Mouse (Mus musculus) adrenal gland (tissue): ENCODE measurements around the gene Calm5.

ENCODE experiments used
- intact Hi-C: fragments of 180-260 bp; cut with DNase I; formaldehyde crosslinking; loops from one replicate; pipeline ENCODE4 v1.15.1; 2025

The Calm5 gene

DNA sequence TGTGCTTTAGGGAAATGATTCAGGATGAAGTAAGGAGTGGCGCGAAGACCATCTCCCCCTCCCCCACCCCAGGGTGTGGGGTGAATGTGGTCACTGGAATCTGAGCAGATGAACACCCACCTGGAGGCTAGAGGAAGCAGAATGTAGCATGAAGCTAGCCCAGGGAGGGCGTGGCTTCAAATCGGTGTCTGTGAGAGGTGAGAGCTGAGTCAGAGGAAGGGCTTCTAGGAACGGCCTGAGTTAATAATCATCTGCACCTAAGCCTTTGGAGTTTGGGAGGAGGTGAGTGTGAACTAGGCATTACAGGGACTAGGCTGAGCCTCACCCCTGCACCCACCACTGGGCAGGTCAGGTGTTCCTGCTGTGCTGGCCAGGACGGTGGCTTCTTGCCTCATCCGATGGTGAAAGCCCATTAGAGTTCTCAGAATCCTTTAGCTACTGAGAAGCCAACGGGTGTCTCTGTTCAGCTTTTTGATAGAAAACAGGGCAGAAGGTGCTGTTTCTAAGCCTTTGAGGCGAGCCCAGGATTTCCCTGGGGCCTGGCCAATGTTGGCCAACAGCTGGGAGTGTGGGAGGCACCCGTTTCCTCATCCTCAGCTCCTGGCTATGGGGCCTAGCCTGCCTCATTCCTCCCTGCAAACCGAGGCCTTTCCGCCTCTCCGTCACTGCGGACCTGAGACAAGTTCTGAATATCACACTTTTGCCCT is 11.8 kb downstream of the Calm5 start:
- intact Hi-C loops = loop anchor here (5.0 kb wide), 1 partner anchor 44 kb away; no protein-coding TSS in a partner anchor

DNA sequence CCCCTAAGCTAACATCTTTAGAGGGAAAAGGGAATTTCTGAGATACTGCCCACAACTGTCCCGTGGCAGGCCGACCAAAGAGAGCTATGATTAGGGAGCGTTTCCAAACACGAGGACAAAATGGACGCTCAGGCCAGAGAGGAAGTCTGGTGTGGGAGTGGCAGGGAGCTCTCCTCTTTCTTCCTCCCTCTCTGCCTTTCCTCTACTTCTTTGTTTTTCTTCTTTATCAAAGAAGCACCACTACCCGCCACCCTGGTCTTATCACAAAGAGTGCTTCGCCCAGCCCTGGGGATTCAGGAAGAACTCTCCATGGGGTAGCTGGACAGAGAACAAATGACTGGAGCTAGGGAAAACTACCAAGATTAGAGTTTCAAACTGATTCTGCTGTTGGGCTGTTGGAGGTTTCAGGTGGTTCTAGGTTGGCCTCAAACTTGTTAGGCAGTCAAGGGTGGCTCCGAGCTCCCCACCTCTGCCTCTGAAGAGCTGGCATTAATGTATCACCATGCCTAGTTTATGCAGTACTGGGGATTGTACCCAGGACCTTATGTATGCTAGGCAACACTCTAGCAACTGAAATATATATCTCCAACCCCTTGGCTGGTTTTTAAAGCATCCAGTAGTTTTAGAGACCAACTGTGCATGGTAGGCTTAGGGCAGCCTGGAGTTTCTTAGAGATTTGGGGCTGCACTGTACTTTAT is 12.5 kb downstream of the Calm5 start:
- intact Hi-C loops = loop anchor here (5.0 kb wide), 1 partner anchor 44 kb away; no protein-coding TSS in a partner anchor

DNA sequence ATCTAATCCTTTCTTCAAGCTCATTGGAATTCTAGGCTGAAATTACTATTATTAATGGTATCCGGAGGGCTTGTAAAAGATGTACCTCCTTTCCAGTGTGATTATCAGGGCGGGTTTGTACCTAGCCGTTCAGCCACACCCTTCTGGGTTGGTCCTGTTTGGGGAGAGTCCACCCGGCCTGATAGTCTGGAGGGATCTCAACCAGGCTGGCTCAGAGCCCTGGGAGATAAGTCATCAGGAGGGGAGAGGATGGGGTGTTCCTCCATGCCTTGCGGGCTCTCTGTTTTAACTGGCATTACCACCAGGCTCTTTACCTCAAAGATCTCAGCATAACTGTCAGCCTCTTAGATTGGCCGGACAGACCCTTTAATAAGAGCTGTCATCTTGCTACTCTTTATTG is 13.2 kb downstream of the Calm5 start:
- intact Hi-C loops = loop anchor here (5.0 kb wide), 1 partner anchor 45 kb away; no protein-coding TSS in a partner anchor

DNA sequence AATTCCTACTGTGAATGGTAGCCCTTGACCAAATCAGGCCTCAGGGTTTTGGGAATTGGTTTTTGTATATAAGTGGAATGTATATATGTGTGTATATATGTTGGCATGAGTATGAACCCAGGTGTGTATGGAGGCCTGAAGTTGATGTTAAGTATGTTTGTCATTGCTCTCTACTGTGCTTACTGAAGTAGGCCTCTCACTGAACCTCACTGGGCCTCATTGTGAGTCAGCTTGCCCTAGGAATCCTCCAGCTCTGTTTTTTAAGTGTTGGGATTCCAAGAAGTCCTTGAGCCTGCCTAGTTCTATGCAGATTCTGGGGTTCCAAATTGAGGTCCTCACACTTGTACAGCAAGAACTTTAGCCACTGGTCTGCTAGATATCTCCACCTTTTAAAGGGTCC is 15.9 kb downstream of the Calm5 start:
- intact Hi-C loops = loop anchor here (5.0 kb wide), 1 partner anchor 48 kb away; no protein-coding TSS in a partner anchor

DNA sequence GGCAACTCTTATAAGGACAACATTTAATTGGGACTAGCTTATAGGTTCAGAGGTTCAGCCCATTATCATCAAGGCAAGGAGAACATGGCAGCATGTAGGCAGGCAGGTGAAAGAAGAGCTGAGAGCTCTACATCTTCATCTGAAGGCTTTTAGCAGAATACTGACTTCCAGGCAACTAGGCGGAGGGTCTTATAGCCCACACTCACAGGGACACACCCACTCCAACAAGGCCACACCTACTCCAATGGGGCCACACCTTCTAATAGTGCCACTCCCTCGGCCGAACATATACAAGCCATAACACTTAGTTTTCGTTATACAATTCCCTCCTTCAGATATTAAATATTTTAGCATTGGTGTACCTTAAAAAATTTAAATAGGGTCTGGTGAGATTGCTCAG is 18.9 kb downstream of the Calm5 start:
- intact Hi-C loops = no loop called here

DNA sequence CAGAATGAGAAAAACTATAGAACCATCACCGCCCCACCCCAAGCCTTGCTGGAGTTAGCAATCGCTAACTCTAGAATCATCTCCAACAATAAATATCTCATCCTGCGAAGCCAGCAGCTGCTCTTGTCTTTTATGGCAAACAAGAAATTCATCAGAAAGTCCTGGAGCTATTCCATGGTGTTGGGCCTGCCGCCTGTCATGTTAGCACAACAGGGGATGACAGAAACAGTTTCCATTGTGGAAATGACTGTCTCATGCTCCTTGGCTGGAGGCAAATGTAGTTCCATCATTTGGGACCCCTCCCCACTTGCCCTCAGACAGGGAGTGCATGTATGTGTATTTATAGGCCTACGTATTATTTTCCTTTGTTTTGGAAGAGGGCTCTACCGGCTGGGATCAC is 22.5 kb downstream of the Calm5 start:
- intact Hi-C loops = no loop called here

DNA sequence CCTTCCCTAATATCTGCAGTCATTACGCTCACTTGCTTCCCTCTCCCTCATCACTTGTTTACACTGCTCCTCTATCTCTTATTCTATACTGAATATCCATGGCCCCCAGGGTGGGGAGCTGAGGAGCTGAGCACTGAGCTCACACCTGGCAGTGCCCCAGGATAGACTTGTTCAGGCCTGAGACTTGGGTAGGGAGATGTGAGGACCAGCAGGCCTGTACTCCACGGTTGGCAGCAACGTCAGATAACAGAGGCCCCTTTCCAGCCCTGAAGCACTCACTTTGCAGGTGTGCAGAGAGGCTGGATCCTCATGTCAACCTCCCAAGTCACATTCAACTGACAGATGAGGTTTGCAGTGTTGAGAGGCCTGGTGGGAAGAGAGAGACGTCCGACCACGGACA is 23.2 kb downstream of the Calm5 start:
- intact Hi-C loops = no loop called here

DNA sequence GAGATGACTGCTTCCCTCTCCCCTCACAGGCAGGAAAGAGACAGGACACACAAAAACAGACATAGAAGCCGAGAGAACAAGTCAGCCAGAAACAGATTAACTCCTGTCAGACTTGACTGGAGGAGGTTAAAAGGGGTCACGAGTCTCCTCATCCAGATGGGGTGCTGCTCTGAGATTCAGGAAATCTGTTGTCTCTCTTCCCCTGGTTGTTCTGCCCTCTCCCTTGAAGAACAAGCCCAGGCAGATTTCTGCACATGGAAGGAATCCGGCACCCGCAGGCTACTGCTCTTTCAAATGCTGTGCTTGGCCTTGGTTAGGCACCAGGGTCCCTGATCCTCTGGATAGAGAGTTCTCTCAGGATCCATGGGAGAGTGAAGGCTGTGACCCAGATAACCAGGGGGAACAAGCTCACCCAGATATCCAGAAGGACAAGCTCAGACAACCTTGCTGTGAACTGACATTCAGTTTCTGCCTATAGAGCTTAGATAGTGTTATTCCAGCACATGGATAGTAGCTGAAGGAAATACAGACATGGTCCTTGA is 23.8 kb downstream of the Calm5 start:
- intact Hi-C loops = no loop called here

DNA sequence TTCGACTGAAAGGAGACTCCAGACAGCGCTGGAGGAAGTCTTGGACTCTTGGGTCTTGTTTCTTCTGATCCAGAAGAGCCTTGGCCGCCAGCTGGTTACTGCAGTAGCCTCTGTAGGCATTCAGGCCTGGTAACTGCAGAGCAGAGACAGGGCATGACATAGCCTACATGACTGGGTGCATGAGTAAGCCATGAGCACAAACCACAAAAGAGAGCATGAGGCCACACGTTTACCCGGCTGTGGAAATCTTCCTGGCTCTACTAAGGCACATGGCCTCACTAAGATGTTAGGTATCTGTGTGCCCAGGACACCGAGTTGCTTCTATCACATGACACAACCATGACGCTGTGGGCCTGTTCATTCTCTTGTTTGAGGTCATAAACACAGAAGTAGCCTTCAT is 32.7 kb downstream of the Calm5 start:
- intact Hi-C loops = no loop called here

DNA sequence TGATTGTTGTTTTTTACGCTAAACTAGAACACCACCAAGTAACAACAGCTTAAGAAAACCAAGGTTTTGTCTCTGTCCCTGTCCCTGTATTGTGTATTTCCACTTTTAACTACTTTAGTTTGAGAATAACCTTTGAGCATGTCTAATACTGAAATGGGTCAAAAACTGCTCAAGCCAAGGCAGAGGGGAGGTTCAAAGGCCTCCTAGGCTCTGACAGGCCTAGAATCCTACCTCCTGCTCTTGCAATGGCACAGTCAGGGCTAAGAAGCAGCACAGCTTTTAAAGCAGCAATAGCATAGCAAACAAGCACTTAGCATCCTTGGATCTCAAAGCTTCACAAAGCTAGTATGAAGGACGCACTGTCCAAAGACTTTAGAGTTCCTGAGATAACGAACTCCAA is 35.1 kb downstream of the Calm5 start:
- intact Hi-C loops = no loop called here

DNA sequence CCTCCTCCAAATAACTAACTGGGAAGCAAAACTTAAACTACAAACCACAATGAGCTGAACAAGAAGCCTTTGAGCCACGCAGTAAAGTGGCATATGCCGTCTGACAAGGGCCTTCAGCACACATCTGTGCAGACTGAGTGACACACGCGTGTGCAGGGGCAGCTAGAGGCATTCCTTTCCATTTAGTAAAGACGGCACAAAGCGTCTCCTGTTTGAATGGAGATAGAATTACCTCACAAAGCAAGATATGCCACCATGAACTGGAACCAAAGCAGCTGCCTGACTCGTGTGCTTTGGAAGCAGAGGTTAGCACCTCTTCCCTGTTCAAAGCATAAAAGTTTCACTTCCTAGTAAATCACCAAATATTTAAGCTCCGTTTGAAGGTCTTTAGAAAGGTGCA is 36.1 kb downstream of the Calm5 start:
- intact Hi-C loops = loop anchor here (5.0 to 10.0 kb wide), 2 partner anchors 115 to 143 kb away; no protein-coding TSS in a partner anchor

DNA sequence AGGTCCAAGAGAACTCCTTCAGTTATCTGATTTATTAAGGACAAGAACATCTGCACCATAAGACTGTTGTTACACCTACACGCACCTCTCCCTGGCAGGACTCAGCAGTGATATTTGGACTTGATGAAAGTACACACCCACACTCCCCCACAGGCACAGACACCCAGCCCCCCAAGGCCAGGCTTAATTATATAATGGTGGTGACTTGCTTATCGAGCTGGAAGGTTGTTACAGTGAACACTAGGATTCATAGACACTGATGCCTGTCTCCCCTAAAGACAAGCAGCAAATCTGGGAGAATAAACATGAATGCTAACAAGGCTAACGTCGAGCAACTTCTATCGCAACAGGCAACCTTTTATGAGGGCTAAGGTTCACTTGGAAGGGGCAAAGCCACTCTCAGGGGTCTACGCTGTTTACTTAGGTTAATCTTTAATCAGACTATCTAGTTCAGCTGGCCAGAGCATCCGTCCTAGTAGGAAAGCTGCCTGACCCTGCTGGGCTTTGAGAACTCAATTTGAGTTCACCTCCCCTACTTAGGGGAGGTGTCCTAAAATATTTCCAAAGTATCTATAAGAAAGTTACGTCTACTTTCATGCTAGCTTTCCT is 37.6 kb downstream of the Calm5 start:
- intact Hi-C loops = loop anchor here (5.0 to 10.0 kb wide), 2 partner anchors 117 to 144 kb away; no protein-coding TSS in a partner anchor

DNA sequence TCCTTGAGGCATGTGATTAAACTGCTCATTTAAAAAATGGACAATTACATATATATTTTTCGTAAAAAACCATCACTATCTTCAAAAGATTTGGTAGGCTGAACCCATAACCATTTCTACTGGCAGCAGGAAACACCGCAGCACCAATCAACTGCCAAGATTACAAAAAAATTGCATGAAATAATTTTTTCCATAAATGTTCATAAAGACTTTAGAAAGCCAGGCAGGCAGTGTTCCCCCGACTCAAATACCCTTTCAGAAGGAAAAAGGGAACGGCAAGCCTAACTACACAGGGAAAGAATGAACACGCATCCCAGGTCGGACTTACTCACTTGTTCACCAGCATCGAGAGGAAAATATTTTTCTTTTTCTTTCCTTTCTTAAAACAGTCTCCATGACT is 38.6 kb downstream of the Calm5 start:
- intact Hi-C loops = loop anchor here (5.0 to 10.0 kb wide), 2 partner anchors 118 to 145 kb away; no protein-coding TSS in a partner anchor

DNA sequence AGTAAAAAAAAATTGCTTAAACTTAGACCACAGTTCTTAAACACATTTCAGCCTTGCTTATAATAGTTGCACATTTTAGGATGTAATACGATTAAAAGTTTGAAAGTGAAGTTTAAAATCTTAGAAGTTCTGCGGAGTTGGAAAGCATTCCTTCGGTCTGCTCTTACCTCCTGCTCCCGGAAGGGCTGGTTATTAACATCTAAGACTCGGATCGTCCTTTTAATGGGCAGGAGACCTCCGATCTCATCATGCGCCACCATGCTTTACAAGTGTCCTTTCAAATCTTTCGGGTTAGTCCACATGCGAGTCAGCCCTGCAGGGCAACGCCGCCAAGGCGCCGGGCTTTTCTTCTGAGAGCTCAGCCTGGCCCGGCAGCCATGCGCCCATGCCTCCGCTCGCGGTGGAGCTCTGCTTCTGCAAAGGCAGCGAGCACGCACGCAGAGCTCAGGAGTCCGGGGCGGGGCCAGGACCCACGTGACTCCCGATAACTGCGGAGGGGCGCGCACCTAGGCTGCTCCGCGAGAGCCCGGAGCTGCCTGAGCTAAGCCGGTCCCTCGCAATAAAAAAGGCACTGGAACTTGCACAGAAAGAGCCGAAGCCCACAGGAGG is 39.3 kb downstream of the Calm5 start:
- intact Hi-C loops = loop anchor here (5.0 to 10.0 kb wide), 2 partner anchors 118 to 146 kb away; no protein-coding TSS in a partner anchor

DNA sequence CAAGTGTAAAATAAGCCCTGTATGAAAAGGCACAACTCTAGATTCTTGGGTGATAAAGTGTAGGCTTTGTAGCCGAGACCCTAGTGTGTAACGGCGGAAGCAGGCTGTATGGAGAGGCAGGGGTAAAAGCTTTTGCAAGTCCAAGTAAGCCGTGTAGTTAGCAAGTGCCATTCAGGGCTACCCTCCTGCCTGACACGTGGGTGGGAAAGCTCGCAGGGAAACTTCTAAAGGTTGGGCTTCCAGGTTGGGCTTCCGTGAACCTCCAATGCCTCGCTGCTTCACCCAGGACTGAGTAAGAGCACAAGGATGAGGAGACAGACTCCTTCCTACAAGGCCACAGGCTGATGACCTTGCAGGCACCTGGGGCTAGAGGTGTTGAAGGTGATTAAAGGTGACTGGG is 40.6 kb downstream of the Calm5 start:
- intact Hi-C loops = loop anchor here (5.0 to 10.0 kb wide), 2 partner anchors 120 to 147 kb away; no protein-coding TSS in a partner anchor

DNA sequence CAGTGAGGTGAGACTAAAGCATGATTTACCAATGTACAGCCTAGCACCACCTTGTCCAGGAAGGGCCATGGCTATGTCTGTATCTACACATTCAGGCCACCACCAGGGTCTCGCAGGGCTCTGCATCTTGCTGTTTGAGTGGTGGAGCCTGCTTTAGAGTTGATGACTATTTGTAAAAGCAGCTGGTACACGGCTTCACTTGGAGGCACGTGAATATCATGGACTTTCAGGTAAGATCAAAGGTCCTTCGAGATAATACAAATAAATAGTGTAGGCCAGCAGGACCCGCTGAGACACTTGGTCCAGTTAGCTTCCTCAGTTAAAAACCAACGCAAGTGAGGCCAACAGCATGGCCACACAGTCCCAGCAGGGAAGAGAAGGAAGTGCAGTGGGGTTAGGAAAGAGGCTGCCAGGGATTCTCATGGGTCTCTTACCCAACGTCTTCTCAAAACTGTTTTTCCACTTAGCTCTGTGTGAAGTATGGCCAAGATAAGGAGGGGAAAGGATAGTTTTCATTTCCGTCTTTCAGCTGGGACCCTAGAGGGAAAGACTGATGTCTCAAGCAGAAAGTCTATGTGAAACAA is 41.5 kb downstream of the Calm5 start:
- intact Hi-C loops = loop anchor here (1.0 to 10.0 kb wide), 4 partner anchors 107 to 488 kb away; no protein-coding TSS in a partner anchor

DNA sequence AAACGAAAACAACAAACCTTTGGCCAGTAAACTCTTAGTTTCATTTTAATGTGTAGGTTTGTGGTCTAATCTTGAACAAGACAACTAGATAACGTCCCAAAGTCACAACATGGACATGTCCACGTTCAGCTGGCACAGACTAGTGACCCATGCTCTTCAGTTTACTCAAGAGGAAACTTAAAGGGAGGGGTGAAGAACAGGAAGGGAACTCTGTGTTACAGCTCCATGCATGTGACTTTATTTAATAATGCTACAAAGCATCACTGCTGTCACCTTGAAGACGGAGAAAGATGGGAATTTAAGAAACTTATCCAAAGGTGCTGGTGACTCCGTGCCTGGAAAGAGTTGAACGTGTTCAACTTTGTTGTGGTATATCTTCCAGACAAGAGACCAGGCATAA is 42.1 kb downstream of the Calm5 start:
- intact Hi-C loops = loop anchor here (5.0 to 10.0 kb wide), 3 partner anchors 106 to 489 kb away; no protein-coding TSS in a partner anchor

DNA sequence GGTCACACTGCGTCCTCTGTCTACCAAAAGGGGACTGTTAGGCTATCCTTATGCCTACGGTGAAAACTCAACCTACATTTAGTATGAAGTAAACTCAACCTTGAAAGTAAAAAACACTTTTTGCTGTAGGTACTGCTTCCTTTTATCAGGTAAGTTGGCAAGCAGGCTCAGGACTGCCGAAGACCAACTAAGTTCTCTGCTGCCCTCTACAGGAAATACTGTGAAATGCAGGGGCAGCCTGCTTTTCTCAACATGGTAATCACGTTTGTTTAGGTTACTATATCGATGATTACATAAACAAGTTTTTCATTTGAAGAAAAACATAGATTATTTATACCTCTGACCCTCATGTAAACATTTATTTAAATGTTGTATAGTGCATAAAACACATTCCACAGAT is 42.9 kb downstream of the Calm5 start:
- intact Hi-C loops = loop anchor here (5.0 to 10.0 kb wide), 3 partner anchors 105 to 490 kb away; no protein-coding TSS in a partner anchor

DNA sequence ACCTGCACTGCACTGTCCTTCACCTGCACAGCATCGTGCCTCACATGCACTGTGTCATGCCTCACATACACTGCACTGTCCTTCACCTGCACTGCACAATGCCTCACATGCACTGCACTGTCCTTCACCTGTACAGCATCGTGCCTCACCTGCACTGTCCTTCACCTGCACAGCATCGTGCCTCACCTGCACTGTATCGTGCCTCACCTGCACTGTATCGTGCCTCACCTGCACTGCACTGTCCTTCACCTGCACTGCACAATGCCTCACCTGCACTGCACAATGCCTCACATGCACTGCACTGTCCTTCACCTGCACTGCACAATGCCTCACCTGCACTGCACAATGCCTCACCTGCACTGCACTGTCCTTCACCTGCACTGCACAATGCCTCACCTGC is 44.2 kb downstream of the Calm5 start:
- intact Hi-C loops = loop anchor here (2.0 to 10.0 kb wide), 4 partner anchors 104 to 491 kb away; no protein-coding TSS in a partner anchor

DNA sequence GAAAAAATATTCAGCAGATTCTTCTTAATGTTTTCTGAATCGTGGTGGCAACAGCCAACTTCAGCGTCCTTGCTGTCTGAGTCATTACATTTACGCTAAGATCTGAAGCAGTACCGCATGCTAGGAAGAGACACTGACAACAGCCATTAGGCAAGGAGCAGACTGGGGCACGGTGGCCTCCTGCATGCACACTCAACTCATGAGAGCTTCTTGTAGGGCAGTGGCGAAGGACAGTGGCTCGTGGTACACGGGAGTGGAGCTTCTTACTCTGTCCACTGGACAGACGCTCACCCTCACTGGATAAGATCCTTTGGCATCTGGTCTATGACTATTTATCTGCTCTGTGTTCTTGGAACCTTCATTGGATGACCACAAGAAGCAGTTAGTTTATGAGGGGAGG is 45.3 kb downstream of the Calm5 start:
- intact Hi-C loops = loop anchor here (2.0 to 10.0 kb wide), 4 partner anchors 103 to 492 kb away; no protein-coding TSS in a partner anchor
